Mouse (Mus musculus): ENCODE results near the gene Fam240b. TPM values are rescaled to one million over a fixed set of nuclear protein-coding genes. Genes with fewer than 3 reads are reported as not detected.

The Fam240b gene
- polyA plus RNA-seq, 1 experiment from 2014 or later = 0.15 TPM

Other genes with a start within 250 kb of the Fam240b start
- gene Cdc14b, start 222.5 kb downstream of the Fam240b start, polyA plus RNA-seq (2015; fragmentation: Nextera tagmentation; extraction: Ambion mirVana) = 25.2 and 28.9 TPM in 2 replicates
- gene Aaed1, start 185.1 kb downstream of the Fam240b start, polyA plus RNA-seq (2015; fragmentation: Nextera tagmentation; extraction: Ambion mirVana) = 55.2 and 61.7 TPM in 2 replicates
- 240 and 250 TPM in 2 replicates for gene Ctsl, start 126.9 kb downstream of the Fam240b start, polyA plus RNA-seq (2015; fragmentation: Nextera tagmentation; extraction: Ambion mirVana)
- 10.1 and 12.9 TPM in 2 replicates for gene Cdk20, start 65.5 kb downstream of the Fam240b start, polyA plus RNA-seq (2015; fragmentation: Nextera tagmentation; extraction: Ambion mirVana)